Mouse (Mus musculus) stomach, embryonic 14.5 days (tissue): ENCODE data around the gene Aff3. TPM values are rescaled to one million over a fixed set of nuclear protein-coding genes. Genes with fewer than 3 reads are reported as not detected.

Experiments
- ATAC-seq: fragments of 200-750 bp; cut with Nextera tagmentation; 2 replicates; pipeline ENCODE4 v1.8.0; 2017; ENCODE audit warnings: low read depth, moderate TSS enrichment; ENCODE audit not compliant: insufficient number of reproducible peaks, insufficient read depth, low FRiP score
- H3K27ac ChIP-seq: fragments of 300-500 bp; sonication (generic); 2 replicates; pipeline ENCODE4 v1.5.1; 2014; ENCODE audit warnings: mild to moderate bottlenecking, low read length, moderate library complexity, mixed read lengths
- H3K27me3 ChIP-seq: fragments of 300-500 bp; sonication (generic); 2 replicates; pipeline ENCODE4 v1.6.1; 2014; ENCODE audit warnings: low read length, control low read depth, mixed read lengths; ENCODE audit not compliant: control insufficient read depth, insufficient read depth
- H3K36me3 ChIP-seq: fragments of 300-500 bp; sonication (generic); 2 replicates; pipeline ENCODE4 v1.6.1; 2014; ENCODE audit warnings: mild to moderate bottlenecking, control low read depth, low read length, moderate library complexity, mixed read lengths; ENCODE audit not compliant: control insufficient read depth, insufficient read depth
- H3K4me1 ChIP-seq: fragments of 300-500 bp; sonication (generic); 2 replicates; pipeline ENCODE4 v1.6.1; 2014; ENCODE audit warnings: low read length, control low read depth, mixed read lengths; ENCODE audit not compliant: control insufficient read depth, insufficient read depth
- H3K4me2 ChIP-seq: fragments of 300-500 bp; sonication (generic); replicated peaks from 2 replicates; pipeline ENCODE4 v1.6.1; 2014; ENCODE audit warnings: low read depth, low read length, control low read depth
- H3K4me3 ChIP-seq: fragments of 300-500 bp; sonication (generic); 2 replicates; pipeline ENCODE4 v1.5.1; 2014; ENCODE audit warnings: low read depth, low read length, control low read depth
- H3K9ac ChIP-seq: fragments of 300-500 bp; sonication (generic); replicated peaks from 2 replicates; pipeline ENCODE4 v1.6.1; 2014; ENCODE audit warnings: low read depth, mild to moderate bottlenecking, control low read depth, low read length, moderate library complexity, mixed read lengths
- H3K9me3 ChIP-seq: fragments of 300-500 bp; sonication (generic); 2 replicates; pipeline ENCODE4 v1.6.1; 2016; ENCODE audit warnings: low read depth, low read length, control low read depth; ENCODE audit not compliant: control insufficient read depth
- WGBS: fragments of 180-500 bp; shearing (Covaris S2); extraction: QIAGEN DNeasy Blood & Tissue Kit; methylation state at CpG from one replicate; pipeline ENCODE4 v1.1.7; 2014; 5-methylcytosine and 5-hydroxymethylcytosine counted together
- polyA plus RNA-seq: library from polyadenylated mRNA; unstranded; fragments of >200 nt; fragmentation: Nextera tagmentation; extraction: Ambion mirVana; gene quantifications from 2 replicates; pipeline ENCODE4 v1.2.1, GENCODE M21; 2014

Gene Aff3
- polyA plus RNA-seq, 1 experiment from 2014 or later: 8.2 TPM

DNA sequence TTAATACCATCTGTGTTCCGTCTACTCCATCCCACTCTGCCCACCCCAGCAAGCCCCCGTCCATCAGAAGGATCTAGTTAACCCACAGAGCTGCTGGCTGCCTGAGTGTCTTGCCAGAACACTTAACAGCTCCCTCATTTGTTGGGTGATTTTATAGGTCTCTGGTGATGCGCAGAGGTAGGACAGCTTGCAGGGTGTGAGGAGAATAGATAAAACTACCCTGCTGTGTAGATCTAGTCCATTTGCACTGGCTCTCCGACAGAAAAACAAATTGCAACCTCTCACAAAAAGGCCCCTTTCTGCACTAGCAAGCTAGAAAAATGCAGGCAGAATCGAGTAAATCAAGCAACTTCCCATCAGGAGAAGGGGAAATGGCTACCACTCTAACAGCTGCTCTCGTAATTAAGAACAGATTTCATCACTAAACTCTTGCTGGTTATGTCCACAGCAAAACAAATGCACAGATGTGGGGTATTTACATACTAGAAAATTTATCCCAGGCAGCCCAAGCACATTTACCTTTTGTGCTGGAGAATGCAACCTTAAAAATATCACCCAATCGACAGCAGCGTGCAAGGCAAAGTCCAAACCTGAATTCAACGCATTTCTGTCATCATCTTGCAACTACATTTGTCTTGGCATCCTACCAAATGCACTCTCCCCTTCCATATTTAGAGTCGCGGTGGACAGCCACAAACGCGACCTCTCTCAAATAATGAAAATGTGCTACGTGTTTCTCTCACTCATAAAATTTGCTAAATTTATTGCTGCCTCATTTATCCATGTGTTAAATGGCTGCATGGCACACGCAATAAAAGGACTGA is 152.3 kb downstream of the Aff3 start:
- WGBS: 36% methylated on average over 15 of the region's 15 CpGs
- Histone ChIP-seq H3K27ac (no peak overlapping the region; the same call in 1 of the 2 replicates), H3K9ac (no peak overlapping the region), H3K36me3 (no peaks in the 10 kb centered on the region), H3K27me3 (no peaks in the 10 kb centered on the region), H3K4me2 (0 out of 2 replicates have a peak overlapping the region, but pooled peaks have one; percentile 6), H3K4me1 (peaks cover 16% of the 10 kb centered on the region), H3K9me3 (no peaks in the 10 kb centered on the region), H3K4me3 (no peak overlapping the region)
- no peak for ATAC-seq

DNA sequence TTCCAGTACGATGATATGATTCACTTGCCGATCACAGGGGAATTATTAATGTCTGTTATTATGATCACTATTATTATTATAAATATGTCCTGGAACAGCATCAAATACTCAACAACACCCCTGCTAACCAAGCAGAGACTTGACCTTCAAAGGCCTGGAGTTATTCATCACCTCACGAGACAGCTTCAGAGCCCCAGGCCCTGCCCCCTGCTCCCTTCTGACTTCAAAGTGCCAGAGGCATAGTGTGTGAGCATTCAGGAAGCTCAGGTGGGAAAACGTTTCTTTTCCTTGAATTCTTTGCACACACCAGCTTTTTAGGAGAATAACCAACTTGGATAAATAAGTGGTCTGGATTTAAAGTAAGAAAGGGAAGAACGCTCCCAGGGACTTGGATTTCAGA is 153.7 kb downstream of the Aff3 start:
- no peaks in the 10 kb centered on the region for H3K27me3 ChIP-seq
- peaks cover 16% of the 10 kb centered on the region for H3K4me1 ChIP-seq
- H3K36me3 ChIP-seq: no peaks in the 10 kb centered on the region
- H3K4me2 ChIP-seq: no peak overlapping the region
- WGBS: 36% methylated on average over 5 of the region's 5 CpGs
- ATAC-seq: no peak
- H3K27ac ChIP-seq: no peak overlapping the region
- no peaks in the 10 kb centered on the region for H3K9me3 ChIP-seq
- H3K9ac ChIP-seq: no peak overlapping the region
- no peak overlapping the region for H3K4me3 ChIP-seq

DNA sequence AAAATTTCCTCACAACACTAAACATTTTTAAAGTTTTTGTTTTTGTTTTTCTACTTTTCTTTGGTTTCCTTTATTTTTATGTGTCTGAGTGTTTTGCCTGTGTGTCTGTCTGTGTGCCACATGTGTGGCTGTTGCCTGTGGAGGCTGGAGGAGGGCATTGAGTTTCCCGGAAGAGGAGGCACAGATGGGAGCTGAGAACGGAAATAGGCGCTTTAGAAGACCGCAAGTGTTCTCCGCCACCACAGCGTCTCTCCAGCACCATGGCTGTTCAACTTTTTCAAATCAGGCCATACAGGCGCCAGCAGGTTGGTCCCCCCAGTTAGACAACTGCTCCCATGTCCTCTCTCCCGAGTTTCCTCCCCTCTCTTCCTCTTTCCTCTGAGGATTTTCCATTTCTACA is 155.5 kb downstream of the Aff3 start:
- ATAC-seq: no peak
- Histone ChIP-seq H3K4me2 (no peak overlapping the region), H3K9me3 (no peaks in the 10 kb centered on the region), H3K9ac (no peak overlapping the region), H3K27ac (no peak overlapping the region), H3K4me3 (no peak overlapping the region), H3K36me3 (no peaks in the 10 kb centered on the region), H3K4me1 (peaks cover 16% of the 10 kb centered on the region), H3K27me3 (no peaks in the 10 kb centered on the region)
- WGBS: 90% methylated on average over 8 of the region's 8 CpGs

DNA sequence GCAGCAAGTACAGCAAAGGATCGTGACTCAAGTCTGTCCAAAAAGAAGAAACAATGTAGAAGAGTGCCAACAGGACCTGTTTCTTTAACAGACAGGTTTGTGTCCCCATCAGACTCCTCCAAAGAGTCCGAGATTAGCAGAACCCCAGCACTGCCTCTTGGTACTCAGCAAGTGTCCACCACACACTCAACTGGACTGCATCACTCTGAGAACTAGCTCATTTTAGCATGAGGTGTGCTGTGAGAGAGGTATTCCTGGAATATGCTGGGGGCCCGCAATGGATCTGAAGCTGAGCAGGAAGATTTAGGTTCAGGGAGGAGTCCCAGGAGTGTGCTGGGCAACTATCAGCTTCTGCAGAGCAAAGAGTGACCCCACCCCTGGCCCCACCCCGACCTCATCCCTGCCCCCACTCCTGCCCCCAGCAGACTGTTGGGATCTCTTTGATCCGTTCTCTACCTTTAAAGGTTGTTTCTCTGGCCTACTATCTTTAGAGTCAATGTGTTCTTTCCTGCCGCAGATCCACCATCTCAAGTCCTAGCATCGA is 157.0 kb downstream of the Aff3 start:
- no peak overlapping the region for H3K9ac ChIP-seq
- H3K9me3 ChIP-seq: no peaks in the 10 kb centered on the region
- no peak overlapping the region for H3K4me3 ChIP-seq
- H3K27ac ChIP-seq: no peak overlapping the region
- H3K4me2 ChIP-seq: no peak overlapping the region
- 78% methylated on average over 7 of the region's 7 CpGs for WGBS
- H3K36me3 ChIP-seq: no peaks in the 10 kb centered on the region
- no peaks in the 10 kb centered on the region for H3K27me3 ChIP-seq
- ATAC-seq: no peak
- H3K4me1 ChIP-seq: peaks cover 14% of the 10 kb centered on the region

DNA sequence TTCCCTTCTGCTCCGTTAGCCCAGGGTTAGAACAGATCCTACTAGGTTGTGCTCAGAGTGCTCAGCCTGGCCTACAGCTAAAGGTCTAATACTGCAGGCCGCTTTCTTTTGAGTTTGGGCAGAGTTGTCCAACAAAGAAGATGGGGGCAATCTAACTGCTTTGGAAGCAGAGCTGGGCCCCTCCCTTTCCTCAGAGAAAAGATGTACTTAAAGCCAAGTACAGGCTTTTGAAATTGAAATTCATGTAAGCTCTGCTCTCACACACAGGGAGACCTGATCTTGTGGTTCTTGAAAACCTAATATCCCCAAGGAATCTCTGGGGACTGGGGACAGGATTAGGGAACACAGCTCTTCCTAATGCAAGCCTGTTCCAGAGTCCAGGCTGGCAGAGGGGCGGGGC is 158.4 kb downstream of the Aff3 start:
- no peak overlapping the region for H3K9ac ChIP-seq
- 88% methylated on average over 3 of the region's 3 CpGs for WGBS
- H3K9me3 ChIP-seq: no peaks in the 10 kb centered on the region
- no peaks in the 10 kb centered on the region for H3K27me3 ChIP-seq
- H3K27ac ChIP-seq: no peak overlapping the region
- H3K4me2 ChIP-seq: no peak overlapping the region
- H3K36me3 ChIP-seq: no peaks in the 10 kb centered on the region
- peaks cover 5% of the 10 kb centered on the region for H3K4me1 ChIP-seq
- ATAC-seq: no peak
- no peak overlapping the region for H3K4me3 ChIP-seq

DNA sequence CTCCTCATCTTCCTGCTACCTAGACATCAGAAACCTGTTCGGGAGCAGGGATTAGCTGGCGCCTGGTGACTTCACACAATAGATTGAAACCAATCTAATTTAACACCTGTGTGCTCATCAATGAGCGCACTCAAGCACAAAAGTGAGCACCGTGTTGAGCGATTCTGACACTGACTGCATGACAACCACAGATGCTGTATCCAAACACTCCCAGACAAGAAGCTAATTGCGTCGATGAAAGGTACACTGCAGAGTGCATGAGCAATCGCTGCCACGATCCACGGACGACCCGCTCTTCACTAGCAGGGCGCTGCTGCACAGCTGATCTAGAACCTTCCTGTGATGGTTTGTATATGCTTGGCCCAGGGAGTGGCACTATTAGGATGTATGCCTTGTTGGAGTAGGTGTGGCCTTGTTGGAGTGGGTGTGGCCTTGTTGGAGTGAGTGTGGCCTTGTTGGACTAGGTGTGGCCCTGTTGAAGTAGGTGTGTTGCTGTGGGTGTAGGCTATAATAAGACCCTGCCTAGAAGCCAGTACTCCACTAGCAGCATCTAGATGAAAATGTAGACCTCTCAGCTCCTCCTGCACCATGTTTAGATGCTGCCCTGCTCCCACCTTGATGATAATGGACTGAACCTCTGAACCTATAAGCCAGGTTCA is 161.2 kb downstream of the Aff3 start:
- no peak for ATAC-seq
- Histone ChIP-seq H3K9ac (no peak overlapping the region), H3K27ac (no peak overlapping the region), H3K9me3 (no peaks in the 10 kb centered on the region), H3K4me1 (no peaks in the 10 kb centered on the region), H3K4me3 (no peak overlapping the region), H3K36me3 (no peaks in the 10 kb centered on the region), H3K4me2 (no peak overlapping the region), H3K27me3 (no peaks in the 10 kb centered on the region)
- 90% methylated on average over 13 of the region's 13 CpGs for WGBS

DNA sequence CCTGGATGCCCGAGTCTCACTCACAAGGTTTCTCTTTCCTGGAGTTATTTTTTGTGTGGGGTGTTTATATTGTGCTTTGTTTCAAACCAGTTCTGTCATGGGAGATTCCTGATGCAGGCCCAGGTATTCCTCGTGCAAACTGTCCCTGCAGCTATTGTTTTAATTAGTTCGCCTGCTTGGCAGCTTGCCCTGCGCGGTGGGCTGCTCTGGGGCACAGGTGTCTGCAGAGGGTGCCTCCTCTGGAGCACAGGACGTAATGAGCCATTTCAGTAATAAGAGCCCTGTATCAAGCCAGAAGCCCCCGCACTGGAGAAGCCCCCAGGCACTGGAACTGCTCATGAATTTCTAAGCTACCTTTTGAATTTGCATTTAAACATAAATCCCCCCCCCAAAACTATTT is 162.0 kb downstream of the Aff3 start:
- Histone ChIP-seq H3K9me3 (no peaks in the 10 kb centered on the region), H3K4me2 (no peak overlapping the region), H3K27me3 (no peaks in the 10 kb centered on the region), H3K4me1 (no peaks in the 10 kb centered on the region), H3K36me3 (no peaks in the 10 kb centered on the region), H3K9ac (no peak overlapping the region), H3K27ac (no peak overlapping the region), H3K4me3 (no peak overlapping the region)
- ATAC-seq: no peak
- 63% methylated on average over 7 of the region's 7 CpGs for WGBS

DNA sequence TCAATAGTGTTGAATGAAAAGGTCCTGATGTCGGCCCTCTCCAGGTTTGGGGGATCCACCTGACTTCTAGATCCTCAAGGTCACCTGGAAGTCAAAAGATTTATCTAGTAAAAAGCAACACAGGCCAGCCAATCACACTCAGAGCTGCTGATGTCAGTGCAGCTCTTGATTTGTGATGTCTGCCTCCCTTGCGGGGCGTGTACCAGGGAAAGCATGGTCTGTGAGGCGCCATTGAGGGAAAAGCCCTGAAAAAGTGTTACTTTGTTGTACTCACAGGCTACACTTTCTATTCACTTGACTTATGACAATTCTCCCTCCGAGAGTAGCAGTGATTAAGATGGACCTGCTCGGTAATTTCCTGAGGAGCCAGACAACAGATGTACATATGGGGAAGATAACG is 163.5 kb downstream of the Aff3 start:
- Histone ChIP-seq H3K4me3 (no peak overlapping the region), H3K27ac (no peak overlapping the region), H3K36me3 (no peaks in the 10 kb centered on the region), H3K4me2 (no peak overlapping the region), H3K27me3 (no peaks in the 10 kb centered on the region), H3K4me1 (no peaks in the 10 kb centered on the region), H3K9me3 (no peaks in the 10 kb centered on the region), H3K9ac (no peak overlapping the region)
- WGBS: 78% methylated on average over 7 of the region's 7 CpGs
- no peak for ATAC-seq
